Mouse (Mus musculus) lung, postnatal 4 days (tissue): ENCODE measurements at regions not wholly inside any gene's neighbourhood (a gene's known extent, or its start where the extent isn't known, plus 50 kb on each side); places are given as distances from the start of the nearest gene placed in this dataset.

Source experiments
- DNase-seq, 2 experiments: peaks; one replicate each; pipeline ENCODE4 v3.0.0; 2021

DNA sequence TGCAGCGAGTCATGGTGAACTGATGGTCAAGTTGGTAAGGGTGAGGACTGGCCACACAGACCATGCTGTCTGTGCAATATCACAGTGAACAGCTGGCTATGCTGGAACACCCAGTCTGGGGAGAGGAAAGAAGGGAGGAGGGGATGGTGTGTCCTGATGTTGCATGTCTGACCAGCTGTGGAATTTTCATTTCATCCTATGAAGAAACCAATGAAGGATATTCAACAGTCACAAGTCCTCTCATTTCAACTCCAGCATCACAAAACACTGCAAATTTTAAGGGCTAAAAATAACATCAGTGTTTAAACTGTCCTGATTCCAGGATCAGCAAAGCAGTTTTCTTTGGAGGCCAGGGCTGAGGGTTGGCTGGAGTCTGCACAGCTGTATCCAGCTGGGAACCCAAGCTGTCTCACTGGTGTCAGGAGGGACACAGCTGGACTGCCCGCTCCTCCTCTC lies 503.7 kb upstream of the Nox3 start:
- peak; percentile 72 to 90 for DNase-seq

DNA sequence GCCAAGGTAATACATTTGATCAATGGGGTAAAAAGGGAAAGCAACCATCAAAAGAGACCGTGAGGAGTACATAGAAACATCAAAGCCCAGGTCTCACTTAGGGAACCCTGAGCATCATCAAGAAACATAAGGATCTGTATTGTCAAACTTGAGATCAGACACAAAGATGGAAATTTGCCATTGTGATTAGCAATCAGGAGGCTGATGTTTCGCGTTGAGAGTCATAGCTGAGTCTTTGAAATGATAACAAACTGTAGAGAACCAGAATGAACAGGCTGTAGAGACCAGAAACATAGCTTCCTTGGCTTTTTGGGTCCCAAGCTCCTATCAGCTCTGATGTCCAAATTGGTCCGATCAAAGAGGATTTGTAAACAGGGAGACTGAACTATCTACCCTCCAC lies 505.2 kb upstream of the Nox3 start:
- no peak for DNase-seq

DNA sequence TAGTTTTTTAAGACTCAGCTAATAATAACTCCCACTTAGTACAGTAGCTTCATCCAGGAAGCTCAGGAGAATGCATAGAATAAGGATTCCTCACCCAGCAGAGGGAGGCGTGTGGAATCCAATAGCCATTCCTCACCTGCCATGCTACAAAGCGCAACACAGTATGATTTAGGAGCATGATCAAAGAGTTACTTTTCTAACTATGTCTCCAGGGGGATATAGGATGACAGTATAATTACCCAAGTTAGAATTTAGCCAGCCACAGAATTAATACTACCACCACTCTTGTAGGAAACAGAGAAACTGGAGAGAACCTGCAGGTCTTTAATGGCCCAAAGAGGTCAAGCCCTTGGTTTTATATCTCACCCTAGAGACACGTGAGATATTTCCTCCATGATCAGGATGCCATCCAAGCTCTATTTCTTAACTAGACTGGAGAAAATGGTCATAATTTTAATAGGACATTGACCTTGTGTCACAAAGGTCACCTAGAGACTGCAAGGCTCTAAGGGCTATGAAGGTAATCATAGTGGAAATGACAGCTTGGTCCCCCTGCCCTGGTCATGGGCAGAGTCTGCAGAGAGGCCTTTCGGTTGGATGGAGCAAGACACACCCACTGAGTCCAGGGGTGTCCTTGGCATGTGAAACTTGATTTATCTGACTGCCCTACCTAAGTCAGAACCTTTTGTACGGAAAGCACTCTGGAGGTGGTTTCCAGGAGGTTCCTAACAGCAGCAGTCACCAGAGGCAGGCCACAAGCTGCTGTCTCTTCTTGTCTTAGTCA lies 512.3 kb upstream of the Nox3 start:
- no peak for DNase-seq

DNA sequence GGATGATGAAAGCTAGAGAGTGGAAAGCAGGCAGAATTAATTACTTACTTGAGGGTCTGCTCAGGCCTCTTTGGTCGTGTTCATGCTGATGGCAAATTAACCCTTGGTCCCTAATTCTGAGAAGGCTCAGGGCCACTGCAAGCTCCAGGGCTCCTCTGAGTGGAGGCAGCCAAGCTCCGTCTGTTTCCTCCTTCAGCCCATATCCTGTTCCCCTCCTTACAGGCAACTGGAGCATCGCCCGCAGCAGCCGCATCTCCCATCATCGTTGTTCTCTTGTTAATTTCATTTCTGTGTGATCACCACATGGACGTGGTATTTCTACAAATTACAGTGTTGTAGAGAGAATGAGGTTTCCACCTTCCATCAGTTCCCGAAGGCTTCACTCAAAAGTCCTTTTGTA lies 513.6 kb upstream of the Nox3 start:
- DNase-seq = peak in 1 of 2 experiments; percentile 50

DNA sequence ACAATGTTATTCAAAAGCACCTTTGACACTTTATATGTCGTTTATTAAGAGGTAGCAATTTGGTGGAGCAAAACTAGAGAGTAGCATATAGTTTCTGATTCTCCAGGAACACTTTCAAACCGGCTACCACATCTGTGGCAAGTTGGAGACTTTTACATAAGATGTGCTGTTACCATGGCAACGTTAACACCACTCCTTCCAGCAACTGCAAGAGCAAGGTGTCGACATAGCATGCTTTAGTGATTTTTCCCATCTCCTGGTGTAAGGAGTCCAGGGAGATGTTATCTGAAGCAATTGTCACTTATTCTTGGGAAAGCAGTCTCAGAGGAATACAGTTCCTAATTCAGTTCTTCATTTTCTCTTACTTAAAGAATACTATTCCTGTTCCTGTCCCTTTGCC lies 516.5 kb upstream of the Nox3 start:
- DNase-seq = no peak

DNA sequence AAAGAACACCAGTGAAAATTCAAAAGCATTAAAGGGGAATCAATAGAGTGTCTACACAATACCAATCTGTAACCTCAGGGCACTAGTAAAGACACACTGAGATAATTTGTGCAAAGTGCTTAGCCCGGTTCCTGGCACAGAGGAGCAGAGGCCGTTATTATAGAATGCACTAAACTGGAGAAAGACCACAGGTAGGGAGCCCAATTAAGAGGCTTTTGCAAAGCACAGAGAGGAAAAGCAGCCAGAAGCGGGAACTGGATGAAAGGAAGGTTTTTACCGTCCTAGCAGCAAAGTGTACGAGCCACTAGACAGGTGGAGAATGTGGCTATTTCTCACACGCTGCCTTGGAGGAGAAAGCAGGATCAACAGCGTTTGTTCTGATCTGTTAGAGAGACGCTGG lies 518.9 kb upstream of the Nox3 start:
- no peak for DNase-seq

DNA sequence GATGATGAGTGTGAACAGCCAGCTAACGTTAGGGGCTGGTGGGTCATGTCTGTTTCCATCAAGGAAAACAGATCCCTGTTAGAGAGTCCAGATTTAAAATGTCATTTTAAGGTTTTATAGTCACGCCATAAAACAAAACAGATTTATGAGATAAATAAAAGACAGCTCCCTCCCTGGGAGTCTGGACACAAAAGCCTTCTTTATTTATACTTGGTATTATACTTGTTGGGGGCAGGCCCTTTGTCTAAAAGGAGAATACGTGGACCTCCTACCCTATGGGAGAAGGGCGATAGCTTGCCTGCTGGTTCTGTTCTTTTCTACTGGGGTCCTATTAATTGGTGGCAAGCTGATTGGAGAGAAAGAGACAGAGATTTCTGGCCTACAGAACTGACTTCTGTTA lies 520.1 kb upstream of the Nox3 start:
- no peak for DNase-seq

DNA sequence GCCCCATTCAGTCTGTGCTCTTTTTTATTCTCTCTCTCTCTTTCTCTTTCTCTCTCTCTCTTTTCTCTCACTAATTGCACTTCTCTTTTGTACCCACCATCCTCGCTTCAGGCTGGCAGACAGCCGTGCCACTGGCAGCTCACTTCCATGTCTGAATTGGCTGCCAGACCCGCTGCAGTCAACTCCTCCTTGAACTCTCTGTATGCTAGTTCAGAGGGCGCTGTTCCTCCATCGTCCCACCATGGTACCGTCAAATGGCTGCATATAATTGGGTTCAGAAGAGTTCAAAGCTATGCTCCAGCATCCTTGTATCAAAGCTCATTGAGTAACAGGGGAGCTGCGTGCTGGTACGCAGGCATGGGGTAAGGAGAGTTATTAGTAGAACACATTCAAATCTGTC lies 520.7 kb upstream of the Nox3 start:
- DNase-seq = no peak

DNA sequence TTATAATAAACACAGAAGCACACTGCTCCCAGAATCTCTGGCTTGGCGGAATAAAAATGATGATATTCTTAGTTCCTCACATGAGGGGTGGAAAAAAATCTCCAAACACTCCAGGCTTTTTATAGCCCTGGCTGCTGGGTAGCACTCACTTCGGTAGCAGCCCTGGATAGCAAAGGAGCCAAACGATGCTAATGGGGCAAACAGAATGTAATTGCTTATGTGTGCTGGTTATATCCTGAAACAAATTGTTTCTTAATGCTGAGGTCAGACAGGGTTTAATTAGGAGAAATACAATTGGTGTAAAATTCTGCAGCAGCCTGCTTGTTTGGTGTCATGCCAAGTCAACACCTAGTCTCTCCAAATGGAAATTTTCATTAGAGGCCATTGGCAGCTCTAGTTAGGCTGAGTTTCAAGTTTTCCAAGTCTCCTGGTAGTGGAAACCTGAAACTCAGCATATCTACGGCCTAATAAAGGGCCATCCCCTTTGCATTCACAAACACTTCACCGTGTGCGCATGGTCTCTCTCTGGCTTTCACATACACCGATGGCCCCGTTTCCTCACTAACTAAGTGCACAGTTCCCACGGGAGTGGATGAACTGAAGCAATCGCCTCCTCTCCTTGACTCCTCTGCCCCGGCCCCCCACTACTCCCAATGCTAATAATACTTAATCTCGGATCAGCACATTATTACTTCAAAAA lies 524.8 kb upstream of the Nox3 start:
- DNase-seq = peak in 1 of 2 experiments; percentile 25

DNA sequence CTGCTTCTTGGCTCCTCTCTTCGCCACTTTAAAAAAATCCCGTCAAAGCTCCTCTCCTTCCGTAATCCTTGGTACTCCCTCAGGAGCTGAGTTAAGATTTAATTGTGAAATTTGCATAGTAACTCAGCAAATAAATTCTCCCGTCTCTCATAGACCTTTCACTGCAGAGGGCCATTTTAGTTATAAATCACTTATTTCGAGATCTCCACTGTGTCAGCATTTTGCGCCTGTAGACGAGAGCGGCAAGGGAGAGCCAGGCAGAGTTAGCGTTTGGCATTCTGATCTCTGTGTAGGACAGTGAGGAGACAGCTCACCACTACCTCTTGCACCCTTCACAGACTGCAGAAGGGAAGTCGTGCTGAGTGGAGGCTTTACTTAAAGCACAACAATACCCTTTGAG lies 531.8 kb upstream of the Nox3 start:
- no peak for DNase-seq

DNA sequence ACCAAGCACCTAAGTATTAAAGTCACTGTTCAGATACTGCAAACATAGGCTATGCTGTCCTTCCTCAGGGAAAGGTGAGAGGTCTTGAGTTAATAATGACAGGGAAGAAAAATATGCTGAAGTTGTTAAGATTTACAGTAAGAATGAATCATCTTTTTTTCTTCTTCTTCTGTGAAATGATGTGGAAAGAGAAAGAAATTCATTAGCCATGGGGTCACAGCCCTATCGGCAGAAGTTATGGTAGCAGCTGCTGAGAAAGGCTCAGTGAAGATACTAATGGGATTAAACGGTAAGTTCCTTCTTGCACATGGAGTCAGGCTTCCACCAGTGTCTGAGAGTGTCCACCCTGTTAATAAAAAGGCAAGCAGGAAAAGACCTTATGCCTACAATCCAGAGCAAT lies 533.9 kb upstream of the Nox3 start:
- DNase-seq = no peak

DNA sequence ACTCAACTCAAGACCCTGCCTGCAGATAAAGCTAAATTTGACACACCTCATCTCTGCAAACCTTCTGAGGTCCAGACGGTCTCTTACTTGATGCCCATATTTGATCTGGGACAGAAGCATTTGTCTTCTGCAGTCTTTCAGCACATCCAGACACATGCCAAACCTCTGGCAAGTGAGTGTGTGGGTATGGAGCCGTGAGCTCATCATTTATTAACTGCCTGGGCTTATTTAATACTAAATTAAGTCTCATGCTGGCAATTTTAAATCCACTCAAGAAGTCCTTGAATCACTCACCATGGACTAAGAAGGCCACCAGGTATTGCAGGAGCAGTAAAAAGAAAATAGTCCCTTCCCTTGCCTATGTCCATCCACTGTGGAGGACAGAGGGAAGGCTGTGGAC lies 554.4 kb upstream of the Nox3 start:
- no peak for DNase-seq

DNA sequence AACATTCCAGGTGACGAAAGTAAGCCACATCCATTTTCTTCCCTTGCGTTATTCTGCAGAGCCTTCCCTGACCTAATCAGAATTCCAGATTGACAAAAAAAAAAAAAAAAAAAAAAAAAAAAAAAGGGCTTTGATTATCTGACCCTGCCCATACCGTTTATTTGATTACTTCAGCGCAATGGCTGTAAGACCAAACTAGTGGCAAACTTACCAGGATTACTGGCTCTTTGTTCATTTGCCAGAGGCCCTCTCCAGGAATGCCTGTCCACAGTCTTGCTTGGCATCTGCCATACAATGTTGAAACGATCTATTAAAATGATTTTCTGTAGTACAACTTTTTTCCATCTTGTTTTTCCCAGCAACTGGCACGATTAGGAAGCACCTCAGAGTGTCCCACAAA lies 569.4 kb upstream of the Nox3 start:
- no peak for DNase-seq

DNA sequence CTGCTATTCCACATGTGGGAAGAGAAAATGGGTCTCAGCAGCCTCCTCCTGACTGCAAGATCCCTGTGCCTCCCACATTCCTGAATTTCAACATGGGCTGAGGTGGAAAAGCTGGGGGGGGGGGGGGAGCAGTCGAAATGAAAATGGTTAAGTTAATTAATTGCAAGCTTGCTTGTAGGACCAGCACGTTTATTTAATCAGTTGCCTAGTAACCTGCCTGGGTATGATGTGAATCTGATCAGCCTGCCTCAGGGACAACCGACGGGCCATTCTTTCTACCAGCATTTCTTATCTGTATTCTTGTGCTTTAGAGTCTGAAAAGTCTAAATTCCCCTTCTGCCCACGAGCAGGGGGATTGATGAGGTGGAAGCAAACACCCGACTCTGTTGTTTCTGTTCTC lies 569.9 kb upstream of the Nox3 start:
- DNase-seq = no peak

DNA sequence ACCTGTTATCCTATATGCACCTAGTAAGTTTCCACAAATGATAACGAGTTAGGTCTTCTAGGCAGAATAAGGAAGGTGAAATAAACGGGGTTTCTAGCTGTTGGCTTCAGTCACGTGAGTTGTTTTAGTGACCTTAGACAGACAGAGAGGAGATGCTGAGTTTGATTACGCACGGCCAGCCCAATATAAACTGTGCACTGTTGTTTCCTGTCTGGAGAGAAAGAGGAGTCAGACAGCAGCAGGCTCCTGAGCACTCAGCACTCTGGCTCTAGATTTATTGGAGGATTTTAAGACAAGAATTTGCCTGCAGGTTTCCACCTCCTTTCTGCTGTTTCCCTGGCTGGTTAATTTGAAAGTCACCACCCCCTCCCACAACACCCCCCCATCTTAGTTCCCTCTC lies 570.4 kb upstream of the Nox3 start:
- DNase-seq = no peak

DNA sequence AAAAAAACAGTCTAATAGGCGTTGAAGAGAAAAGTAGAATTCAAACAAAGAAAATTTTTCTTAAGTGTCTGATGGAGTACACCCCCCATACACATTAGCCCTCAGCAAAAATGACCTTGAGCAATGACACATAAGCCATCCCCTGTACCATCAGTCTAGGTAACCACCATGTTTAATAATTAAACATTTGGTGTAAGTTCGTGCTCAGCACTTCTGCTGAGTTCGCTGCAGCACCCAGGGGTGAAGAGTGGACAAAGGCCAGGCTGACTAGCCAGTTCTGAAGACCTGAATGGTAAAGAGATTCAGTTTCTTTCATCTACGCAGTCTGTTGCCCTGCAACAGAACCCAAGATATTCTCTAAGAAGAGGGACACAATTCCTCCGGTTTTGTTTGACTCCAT lies 572.3 kb upstream of the Nox3 start:
- no peak for DNase-seq

DNA sequence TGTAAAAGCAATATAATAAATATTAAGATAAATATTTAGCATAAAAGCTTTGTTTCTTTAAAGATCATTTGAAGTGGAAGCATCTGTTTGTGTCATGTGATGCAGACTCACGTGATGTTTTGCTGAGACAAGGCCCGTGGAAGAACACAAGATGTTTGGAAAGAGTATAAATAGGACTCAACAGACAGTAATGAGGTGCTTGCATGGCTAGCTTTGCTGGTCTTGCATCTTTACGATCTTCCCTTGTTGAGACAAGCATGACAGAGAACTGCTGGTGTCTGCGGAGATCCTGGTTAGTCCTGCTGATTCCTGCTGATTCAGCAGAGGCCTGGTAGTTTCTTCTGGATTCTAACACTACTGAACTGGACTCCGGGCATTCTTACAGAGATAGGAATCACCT lies 576.4 kb upstream of the Nox3 start:
- peak in 1 of 2 experiments; percentile 25 for DNase-seq

DNA sequence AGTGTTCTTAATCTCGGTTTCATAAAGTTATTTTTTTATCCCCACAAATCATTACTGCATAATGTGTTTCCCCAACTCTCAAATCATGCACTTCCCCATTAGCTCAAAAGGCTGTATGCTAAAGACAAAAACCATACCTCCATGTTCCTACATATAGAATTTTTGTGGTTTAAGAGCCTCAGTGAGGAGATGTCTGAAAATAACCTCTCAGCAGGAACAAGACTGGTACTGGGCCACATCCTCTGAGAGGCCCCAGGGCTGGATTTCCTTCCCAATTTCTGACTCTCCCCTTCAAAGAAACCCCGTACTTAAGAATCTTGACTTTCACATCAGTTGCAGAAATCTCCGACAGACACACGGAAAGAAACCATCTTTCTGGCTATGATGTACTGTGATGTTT lies 580.7 kb upstream of the Nox3 start:
- no peak for DNase-seq

DNA sequence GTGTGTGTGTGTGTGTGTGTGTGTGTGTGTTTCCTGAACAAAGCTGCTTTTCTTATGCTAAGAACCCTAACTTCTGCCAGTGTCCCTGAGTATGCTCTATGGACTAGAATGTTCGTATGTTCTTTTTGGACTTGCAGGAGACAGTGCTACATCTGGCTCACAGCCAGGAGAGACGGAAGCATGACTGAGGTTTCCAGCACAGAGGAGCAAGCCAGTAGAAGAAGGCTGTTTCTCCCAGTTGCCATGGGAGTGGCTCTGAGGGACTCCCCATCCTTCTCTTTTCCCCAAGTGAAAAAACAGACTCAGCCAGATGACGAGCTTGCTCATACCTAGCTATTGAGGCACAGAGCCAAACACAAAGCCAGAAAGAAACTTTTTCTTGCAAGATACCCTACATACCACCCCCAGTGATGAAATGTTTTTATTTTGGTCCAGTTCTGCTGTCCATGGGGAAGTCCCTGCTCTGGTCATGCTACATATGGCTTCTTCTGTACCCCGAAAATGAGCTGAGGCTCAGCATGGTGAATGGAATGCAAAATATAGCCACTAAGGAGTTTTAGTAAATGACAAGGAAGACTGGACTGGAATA lies 582.3 kb upstream of the Nox3 start:
- peak; percentile 26 to 55 for DNase-seq

DNA sequence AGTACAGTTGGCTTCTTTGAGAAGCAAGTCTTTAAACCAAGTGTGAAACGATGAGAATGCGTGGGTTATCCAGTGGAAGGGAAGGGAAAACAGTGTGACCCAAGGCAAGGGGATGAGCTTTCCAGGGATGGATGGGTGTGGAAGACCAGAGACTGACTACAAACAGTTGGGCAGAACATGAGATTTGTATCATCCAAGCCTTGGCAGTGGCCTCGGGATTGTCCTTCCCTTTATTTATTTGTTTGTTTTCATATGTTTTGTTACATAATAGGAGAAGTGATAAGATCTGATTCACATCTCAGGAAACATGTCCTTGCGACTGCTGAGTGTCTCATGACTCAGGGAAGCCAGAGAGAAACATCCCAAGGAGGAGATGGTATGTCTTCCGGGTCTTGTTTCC lies 585.4 kb upstream of the Nox3 start:
- DNase-seq = no peak

DNA sequence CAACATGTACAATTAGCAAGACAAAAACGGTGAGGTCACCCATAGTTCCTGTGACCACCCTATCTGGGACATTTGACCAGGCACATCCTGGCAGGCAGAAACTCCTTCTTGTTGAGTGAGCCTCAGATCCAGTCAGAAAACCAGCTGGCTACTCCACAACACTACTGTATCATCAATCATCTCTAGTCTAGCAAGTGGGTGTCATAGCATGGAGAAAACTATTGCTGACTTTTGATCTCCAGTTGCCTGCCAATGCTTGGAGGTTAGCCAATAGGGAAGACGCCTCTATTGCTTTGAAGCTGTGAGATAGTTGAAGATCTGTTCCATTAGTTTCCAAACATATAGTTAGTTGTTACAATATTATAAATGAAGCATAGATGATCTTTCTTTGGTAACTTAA lies 595.4 kb upstream of the Nox3 start:
- no peak for DNase-seq

DNA sequence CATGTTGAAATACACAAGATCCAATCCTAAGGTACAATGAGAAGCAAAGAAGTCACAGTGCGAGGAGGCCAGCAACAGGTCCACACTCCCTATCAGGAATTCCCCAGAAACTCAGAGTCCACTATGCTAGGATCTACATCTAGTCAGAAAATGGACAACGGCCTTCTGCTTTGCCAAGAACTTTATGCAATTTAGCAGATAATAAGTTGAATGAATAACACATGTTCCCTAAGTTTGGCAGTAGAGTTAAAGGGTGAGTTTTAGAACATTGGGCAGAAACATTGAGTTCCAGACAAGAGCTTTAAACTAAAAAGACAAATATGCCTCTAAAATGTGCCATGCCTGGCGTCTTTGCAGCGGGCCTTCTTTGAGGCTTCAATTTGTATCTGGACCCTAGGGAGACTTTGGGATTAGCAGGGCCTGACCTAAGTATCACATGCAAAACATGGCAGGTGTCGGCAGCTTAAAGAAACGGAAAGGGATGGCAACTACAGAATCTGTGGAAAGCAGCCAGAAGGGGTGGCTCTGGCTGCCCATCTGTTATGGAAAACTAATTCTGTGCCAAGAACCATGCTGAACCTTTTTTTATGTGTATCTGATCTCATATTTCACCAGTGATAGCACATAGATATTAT lies 600.6 kb upstream of the Nox3 start:
- DNase-seq = peak in 1 of 2 experiments; percentile 26

DNA sequence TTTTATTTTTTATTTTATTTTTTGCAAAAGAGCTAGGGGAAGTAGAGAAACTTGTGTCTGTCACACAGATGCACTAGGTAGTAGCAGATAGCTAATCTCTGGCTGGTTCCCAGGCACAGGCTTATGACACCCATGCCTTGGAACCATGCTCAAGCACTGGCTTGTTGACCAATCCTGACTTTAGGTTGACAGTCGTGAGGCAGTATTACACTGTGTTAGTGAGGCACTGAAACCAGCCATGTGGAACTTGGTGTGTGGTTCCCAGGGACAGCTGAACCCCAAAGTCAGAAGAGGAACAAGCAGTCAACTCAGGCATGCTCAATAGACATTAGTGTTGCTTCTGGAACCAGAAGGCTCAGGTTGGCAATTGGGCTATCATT lies 601.1 kb upstream of the Nox3 start:
- no peak for DNase-seq
